Mouse (Mus musculus) small intestine, adult 2 months (tissue): Measurements from ENCODE around the gene Gata1. TPM values are rescaled to one million over a fixed set of nuclear protein-coding genes. Genes with fewer than 3 reads are reported as not detected.
A peak's percentile ranks its signal among the peaks of the same experiment; 100 is the strongest.

Experiments
- H3K27ac ChIP-seq: fragments of 200-500 bp; 2 replicates; pipeline ENCODE4 v1.5.1; 2012; ENCODE audit warnings: low read depth, low read length, control low read depth, inconsistent platforms; ENCODE audit not compliant: insufficient read depth
- H3K27me3 ChIP-seq: fragments of 200-500 bp; 2 replicates; pipeline ENCODE4 v1.6.1; 2012; ENCODE audit warnings: mild to moderate bottlenecking, moderate library complexity, low read length, inconsistent platforms; ENCODE audit not compliant: control insufficient read depth, insufficient read depth
- H3K36me3 ChIP-seq: fragments of 200-500 bp; 2 replicates; pipeline ENCODE4 v1.6.1; 2012; ENCODE audit warnings: mild to moderate bottlenecking, low read length, control low read depth, inconsistent platforms; ENCODE audit not compliant: control insufficient read depth, insufficient read depth
- H3K4me1 ChIP-seq: fragments of 200-500 bp; 2 replicates; pipeline ENCODE4 v1.6.1; 2012; ENCODE audit warnings: low read length, inconsistent platforms, mixed read lengths; ENCODE audit not compliant: control insufficient read depth, insufficient read depth, insufficient read length
- H3K4me3 ChIP-seq: fragments of 200-500 bp; 2 replicates; pipeline ENCODE4 v1.5.1; 2012; ENCODE audit warnings: low read depth, mild to moderate bottlenecking, control low read depth, inconsistent platforms, low read length, moderate library complexity
- CTCF ChIP-seq: fragments of 200-500 bp; IDR thresholded peaks from 2 replicates; pipeline ENCODE4 v1.5.1; 2012; ENCODE audit warnings: low read depth, mild to moderate bottlenecking, control low read depth, inconsistent platforms, low read length, moderate library complexity, mixed read lengths; ENCODE audit not compliant: insufficient replicate concordance, insufficient read length; ENCODE audit errors: extremely low read depth
- POLR2A ChIP-seq: fragments of 200-500 bp; IDR thresholded peaks from 2 replicates; pipeline ENCODE4 v1.6.1; 2012; ENCODE audit warnings: low read depth, mild to moderate bottlenecking, control low read depth, inconsistent platforms, low read length, moderate library complexity
- WGBS: fragments of 180-500 bp; shearing (Covaris S2); methylation state at CpG from one replicate; pipeline ENCODE4 v1.1.7; 2018; 5-methylcytosine and 5-hydroxymethylcytosine counted together
- polyA plus RNA-seq: library from polyadenylated mRNA; depleted of rRNA; stranded (reverse); fragments of >200 nt; gene quantifications from 2 replicates; pipeline ENCODE4 v1.2.3, GENCODE M21; 2012

Gata1 gene
- polyA plus RNA-seq, 1 experiment = 0.25 TPM

DNA sequence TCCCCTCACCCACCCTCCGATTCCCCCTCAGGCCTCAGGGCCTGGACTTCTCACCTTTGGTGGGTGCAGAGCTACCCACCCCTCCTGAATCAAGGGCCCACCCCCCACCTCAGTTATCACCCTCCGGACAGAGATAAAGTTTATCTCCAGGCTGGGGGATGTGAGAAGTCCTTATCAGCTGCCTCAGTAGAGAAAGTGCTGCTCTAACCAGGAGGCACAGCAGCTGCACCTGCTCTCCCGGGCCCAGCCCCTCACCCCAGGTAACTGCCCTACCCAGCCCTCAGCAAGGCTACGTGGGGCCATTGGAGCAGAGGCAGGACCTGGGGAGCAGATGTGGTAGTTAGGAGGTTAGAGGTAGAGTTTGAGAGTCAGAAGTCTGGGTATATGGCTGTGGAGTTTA, 11.7 kb downstream of the Gata1 start:
- H3K27ac ChIP-seq = no peak overlapping the region
- H3K4me3 ChIP-seq = no peak overlapping the region
- TF ChIP-seq POLR2A (no peak), CTCF (no peak)
- 31% methylated on average over 4 of the region's 4 CpGs for WGBS
- no peaks in the 10 kb centered on the region for H3K36me3 ChIP-seq
- no peaks in the 10 kb centered on the region for H3K4me1 ChIP-seq
- no peaks in the 10 kb centered on the region for H3K27me3 ChIP-seq

DNA sequence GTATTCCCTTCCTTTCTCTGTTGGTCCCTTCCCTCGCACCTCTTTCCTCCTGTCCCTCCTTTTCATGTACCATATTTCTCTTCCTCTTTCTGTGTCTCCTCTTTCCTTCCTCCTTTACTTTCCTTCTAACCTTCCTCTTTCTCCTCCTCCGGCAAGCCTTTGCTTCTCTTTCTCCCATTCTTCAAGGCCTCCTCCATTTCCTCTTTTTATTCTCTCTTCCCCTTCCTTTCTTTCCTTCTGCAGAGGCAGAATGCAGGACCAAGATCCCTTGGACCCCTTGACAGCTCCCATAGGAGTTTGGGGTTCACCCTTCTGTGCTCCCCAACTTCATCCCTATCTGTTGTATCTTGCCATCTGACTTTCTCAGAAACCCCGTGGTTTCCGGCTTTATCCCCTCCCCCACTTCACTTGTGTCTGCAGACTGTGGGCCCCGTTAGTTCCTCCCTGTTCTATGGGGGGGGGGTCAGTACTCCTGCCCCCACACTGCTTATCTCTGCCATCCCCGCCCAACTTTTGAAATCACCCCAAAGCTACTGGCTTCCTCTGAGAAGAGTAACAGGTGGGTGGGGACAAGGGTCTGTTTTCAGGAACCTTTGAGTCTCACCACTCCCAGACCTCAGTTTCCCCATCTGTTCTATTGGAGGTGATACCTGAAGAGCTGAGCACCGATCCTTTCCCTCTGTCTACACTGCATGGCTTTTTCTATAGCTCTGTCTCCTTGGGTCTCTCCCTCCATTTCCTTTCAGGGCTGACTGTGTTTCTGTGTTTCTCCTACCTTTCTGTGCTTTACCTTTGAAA, 13.8 kb downstream of the Gata1 start:
- 47% methylated on average over 7 of the region's 7 CpGs for whole genome bisulfite sequencing
- H3K4me1 ChIP-seq = no peaks in the 10 kb centered on the region
- H3K27me3 ChIP-seq = no peaks in the 10 kb centered on the region
- no peak overlapping the region for H3K27ac ChIP-seq
- no peaks in the 10 kb centered on the region for H3K36me3 ChIP-seq
- TF ChIP-seq POLR2A = no peak
- TF ChIP-seq CTCF = no peak
- H3K4me3 ChIP-seq = no peak overlapping the region

DNA sequence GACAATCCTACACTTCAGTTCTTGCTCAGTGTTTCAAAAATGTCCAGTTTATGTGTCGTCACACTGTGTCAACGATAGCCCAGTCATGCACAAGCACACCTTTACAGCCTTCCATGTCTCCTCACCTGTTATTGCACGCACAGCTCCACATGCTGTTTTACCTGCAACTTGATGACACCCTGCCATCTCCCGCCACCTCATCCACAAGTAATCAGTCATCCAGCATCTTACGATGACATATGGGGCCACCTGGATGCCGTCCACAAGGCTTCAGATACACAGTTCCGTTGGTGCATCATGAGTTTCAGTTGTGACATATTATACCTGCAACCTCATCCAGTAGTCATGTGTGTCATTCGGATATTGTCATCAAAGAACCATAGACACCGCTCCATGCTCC, 19.0 kb downstream of the Gata1 start:
- H3K4me3 ChIP-seq = no peak overlapping the region

DNA sequence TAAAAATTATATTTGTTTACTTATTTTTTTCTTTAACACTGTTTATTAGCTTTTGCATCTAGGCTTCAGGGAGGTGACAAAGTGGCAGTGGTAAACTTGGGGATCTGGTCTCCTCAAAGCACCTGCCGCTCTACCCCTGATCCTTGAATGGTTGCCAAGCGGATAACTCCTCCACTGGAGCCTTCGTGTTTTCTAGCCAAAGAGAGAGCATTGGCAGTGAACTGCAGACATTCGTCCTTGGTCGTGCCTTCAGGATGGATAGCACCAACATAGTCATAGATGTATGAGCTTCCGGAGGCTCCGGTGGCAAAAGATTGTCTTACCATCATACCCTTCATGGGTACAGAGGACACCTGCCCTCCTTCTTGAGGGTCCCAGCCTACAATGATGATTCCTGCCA, 27.8 kb downstream of the Gata1 start:
- Histone ChIP-seq H3K27me3 (no peaks in the 10 kb centered on the region), H3K27ac (no peak overlapping the region), H3K36me3 (no peaks in the 10 kb centered on the region), H3K4me3 (no peak overlapping the region), H3K4me1 (no peaks in the 10 kb centered on the region; the same call in 1 of the 2 replicates)
- TF ChIP-seq CTCF (no peak), POLR2A (no peak)
- 82% methylated on average over 7 of the region's 7 CpGs for WGBS

More for the DNA sequence above, 19.0 kb downstream of the Gata1 start:
- H3K4me1 ChIP-seq = no peaks in the 10 kb centered on the region
- no peaks in the 10 kb centered on the region for H3K36me3 ChIP-seq
- TF ChIP-seq CTCF = no peak
- no peak for TF ChIP-seq POLR2A
- no peaks in the 10 kb centered on the region for H3K27me3 ChIP-seq
- H3K27ac ChIP-seq = no peak overlapping the region
- WGBS = 88% methylated on average over 9 of the region's 9 CpGs

DNA sequence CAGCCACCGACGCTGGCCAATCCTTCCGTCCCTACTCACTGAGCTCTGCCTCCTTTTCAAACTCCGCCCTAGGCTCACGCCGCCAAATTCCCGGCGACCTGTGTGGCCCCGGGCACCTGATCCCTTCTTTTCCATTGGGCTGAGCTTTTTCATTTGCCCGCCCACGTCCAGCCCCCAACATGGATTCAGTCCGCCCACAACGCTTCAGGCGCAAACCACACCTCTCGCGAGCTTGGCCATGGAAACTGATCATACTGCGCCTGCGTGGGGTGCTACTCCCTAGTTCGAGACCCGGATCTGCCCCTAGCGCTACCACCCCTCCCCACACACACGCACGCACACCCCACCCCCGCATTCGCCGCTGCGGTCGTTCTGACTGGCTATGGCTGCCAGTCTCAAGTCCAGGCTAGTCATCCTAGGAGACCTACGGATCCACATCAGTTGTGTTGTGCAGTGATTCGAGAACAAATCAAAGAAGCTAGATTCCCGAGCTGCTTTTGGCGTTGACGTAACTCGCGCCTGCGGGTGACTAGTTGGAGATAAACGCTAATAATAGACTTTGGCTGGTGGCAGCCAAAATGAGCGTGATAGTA, 29.9 kb downstream of the Gata1 start:
- TF ChIP-seq POLR2A (no peak), CTCF (no peak)
- Histone ChIP-seq H3K27me3 (no peaks in the 10 kb centered on the region), H3K27ac (no peak overlapping the region), H3K36me3 (no peaks in the 10 kb centered on the region), H3K4me1 (no peaks in the 10 kb centered on the region; the same call in 1 of the 2 replicates), H3K4me3 (peak overlapping the region; percentile 80)
- 10% methylated on average over 38 of the region's 38 CpGs for WGBS

DNA sequence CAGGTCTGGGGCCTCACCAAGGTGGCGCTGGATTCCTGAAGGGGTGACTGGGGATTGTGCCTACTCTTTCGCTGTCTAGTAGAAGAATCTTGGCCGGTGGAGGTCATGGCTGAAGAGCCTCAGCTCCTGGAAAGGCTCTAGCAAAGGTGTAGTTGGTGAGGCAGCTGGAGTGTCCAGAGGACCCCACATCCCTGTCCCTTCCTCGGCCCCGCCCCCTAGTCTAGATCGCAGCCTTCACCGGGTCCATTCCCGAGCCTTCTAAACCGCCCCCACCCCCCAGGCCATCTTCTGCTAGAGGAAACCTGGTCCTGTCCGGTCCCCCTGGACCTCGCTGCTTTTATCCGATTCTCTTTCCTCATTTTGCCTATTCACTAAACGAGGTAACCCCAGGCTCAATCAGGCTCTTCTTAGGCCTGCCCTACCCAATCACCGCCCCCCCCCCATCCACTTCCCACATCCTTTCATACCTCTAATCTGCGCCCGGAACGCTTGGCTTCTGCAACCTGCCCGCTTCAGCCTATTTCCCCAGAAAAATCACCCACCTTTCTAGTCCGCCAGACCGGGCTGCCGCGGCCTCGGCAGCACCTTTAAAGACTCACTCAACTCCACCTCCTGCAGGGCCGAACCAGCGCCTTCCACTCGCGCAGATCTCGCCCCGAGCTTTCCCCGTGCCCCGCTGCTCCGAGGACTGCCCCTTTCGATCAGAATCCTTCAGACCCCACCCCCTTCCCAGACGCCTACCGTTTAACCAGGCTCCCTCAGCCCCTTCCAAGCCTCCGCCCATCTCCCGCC, 30.6 kb downstream of the Gata1 start, which contains the start of gene Hdac6:
Gene Hdac6 (minus strand): TSS at position 782 of the 792 bp plus-strand sequence.
- Histone ChIP-seq H3K4me3 (peak within 1 kb of the TSS; percentile 80), H3K27me3 (no peaks in the 10 kb centered on the region), H3K4me1 (no peaks in the 10 kb centered on the region; the same call in 1 of the 2 replicates), H3K36me3 (no peaks in the 10 kb centered on the region), H3K27ac (no peak within 1 kb of the TSS)
- 15% methylated on average over 36 of the region's 37 CpGs for WGBS
- TF ChIP-seq POLR2A (no peak), CTCF (no peak)
